Mouse (Mus musculus): ENCODE measurements around the gene Kcnf1.
"Not testable (repeated sequence)": the region's sequence is repeated elsewhere in the genome, so short reads cannot be mapped to it uniquely, and the experiment has no call there.

DNA sequence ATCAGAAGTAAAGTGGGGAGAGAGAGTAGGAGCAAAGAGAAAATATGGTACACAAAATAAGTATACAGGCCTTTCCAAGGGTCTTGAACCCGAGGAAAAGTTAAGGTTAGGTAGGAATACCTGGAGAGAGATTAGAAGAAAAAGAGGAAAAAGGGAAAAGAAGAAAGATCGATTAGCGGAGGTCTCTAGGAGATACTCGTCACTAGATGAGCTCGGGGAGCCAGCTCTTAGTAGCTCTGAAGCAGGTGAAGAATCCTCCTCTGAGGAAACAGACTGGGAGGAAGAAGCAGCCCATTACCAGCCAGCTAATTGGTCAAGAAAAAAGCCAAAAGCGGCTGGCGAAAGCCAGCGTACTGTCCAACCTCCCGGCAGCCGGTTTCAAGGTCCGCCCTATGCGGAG is 53.8 kb downstream of the Kcnf1 start:
- not testable (repeated sequence) for TF ChIP-seq CTCF (IDR thresholded peaks at IDR 0.05); EP300 (IDR thresholded peaks at IDR 0.05; ENCODE audit: insufficient read depth, low read depth, low read length); POLR2A (IDR thresholded peaks at IDR 0.05; ENCODE audit: insufficient read depth, low read depth, low read length)
